Mouse (Mus musculus) ovary, postnatal 36 days (tissue): Measurements from ENCODE around the gene Farsb.
"Not testable (repeated sequence)": the region's sequence is repeated elsewhere in the genome, so short reads cannot be mapped to it uniquely, and the experiment has no call there.

ENCODE experiments used
- DNase-seq: peaks from one replicate; pipeline ENCODE4 v3.0.0; 2022; ENCODE audit warnings: low spot score, mixed read lengths

Gene Farsb

GRCm38 (mm10) chr1:78488752-78489492, at the start of gene Farsb:
Gene Farsb, minus strand, starts transcription at chr1:78488897.
- DNase-seq: peak; percentile 87

GRCm38 (mm10) chr1:78538396-78538795, 49.7 kb upstream of the Farsb start:
- DNase-seq: no peak

- DNase-seq: peak; percentile 8
Measured at GRCm38 (mm10) chr1:78537494-78538010, 48.9 kb upstream of the Farsb start.

GRCm38 (mm10) chr1:78536310-78537164, 47.8 kb upstream of the Farsb start:
- peak; percentile 75 for DNase-seq

- no peak for DNase-seq
Measured at GRCm38 (mm10) chr1:78534428-78535150, 45.9 kb upstream of the Farsb start.

GRCm38 (mm10) chr1:78532184-78532800, 43.6 kb upstream of the Farsb start:
- no peak for DNase-seq

- no peak for DNase-seq
Measured at GRCm38 (mm10) chr1:78530500-78531215, 42.0 kb upstream of the Farsb start.

- no peak for DNase-seq
Measured at GRCm38 (mm10) chr1:78529011-78529410, 40.3 kb upstream of the Farsb start.

- DNase-seq: no peak
Measured at GRCm38 (mm10) chr1:78528356-78528755, 39.7 kb upstream of the Farsb start.

GRCm38 (mm10) chr1:78525189-78525886, 36.6 kb upstream of the Farsb start:
- DNase-seq: peak; percentile 57

GRCm38 (mm10) chr1:78518907-78519306, 30.2 kb upstream of the Farsb start:
- no peak for DNase-seq

GRCm38 (mm10) chr1:78512756-78513155, 24.1 kb upstream of the Farsb start:
- DNase-seq: no peak

GRCm38 (mm10) chr1:78511621-78512160, 23.0 kb upstream of the Farsb start, which contains the start of gene BC035947:
Gene BC035947, minus strand, starts transcription at chr1:78512158.
- DNase-seq: peak; percentile 25

- DNase-seq: no peak
Measured at GRCm38 (mm10) chr1:78510862-78511261, 22.2 kb upstream of the Farsb start, which contains the start of gene Mogat1. Gene Mogat1, plus strand, starts transcription at chr1:78510991.

- no peak for DNase-seq
Measured at GRCm38 (mm10) chr1:78507137-78507536, 18.4 kb upstream of the Farsb start.

- no peak for DNase-seq
Measured at GRCm38 (mm10) chr1:78502527-78502926, 13.8 kb upstream of the Farsb start.

GRCm38 (mm10) chr1:78501856-78502255, 13.2 kb upstream of the Farsb start:
- not testable (repeated sequence) for DNase-seq

- no peak for DNase-seq
Measured at GRCm38 (mm10) chr1:78501036-78501435, 12.3 kb upstream of the Farsb start.

GRCm38 (mm10) chr1:78490143-78490542, 1.4 kb upstream of the Farsb start:
- DNase-seq: no peak

- DNase-seq: no peak
Measured at GRCm38 (mm10) chr1:78488427-78488751, 308 bp downstream of the Farsb start.
